Mouse (Mus musculus) ES-E14 (cell line): ENCODE measurements around the gene Dalrd3. TPM values are rescaled to one million over a fixed set of nuclear protein-coding genes. Genes with fewer than 3 reads are reported as not detected.

Experiments
- DNase-seq: peaks from one replicate; pipeline ENCODE4 v3.0.0-alpha.2; 2013; ENCODE audit warnings: low read depth, low spot score
- H3K27ac ChIP-seq: 2 replicates; pipeline ENCODE4 v1.5.1; 2012; ENCODE audit warnings: low read depth, mild to moderate bottlenecking, low read length, moderate library complexity, mixed read lengths; ENCODE audit not compliant: poor library complexity, insufficient read depth, severe bottlenecking
- H3K36me3 ChIP-seq: 2 replicates; pipeline ENCODE4 v1.6.1; 2012; ENCODE audit warnings: mild to moderate bottlenecking, low read length, moderate library complexity, mixed read lengths; ENCODE audit not compliant: control insufficient read depth, poor library complexity, insufficient read depth, severe bottlenecking
- H3K4me1 ChIP-seq, 2 experiments: fragments of 150-350 bp in 1 of 2; sonication (generic) in 1 of 2; 2 replicates each; pipeline ENCODE4 v1.6.1; 2012; ENCODE audit warnings: low read length in 2 of 2, mild to moderate bottlenecking in 1 of 2, mixed read lengths in 1 of 2; ENCODE audit not compliant: control insufficient read depth in 2 of 2, insufficient read depth in 2 of 2, poor library complexity in 1 of 2
- H3K4me3 ChIP-seq, 2 experiments: fragments of 150-350 bp in 1 of 2; sonication (generic) in 1 of 2; 2 replicates each; pipeline ENCODE4 v1.5.1; 2012; ENCODE audit warnings: low read length in 2 of 2, low read depth in 1 of 2, mild to moderate bottlenecking in 1 of 2, mixed read lengths in 1 of 2; ENCODE audit not compliant: insufficient read depth in 1 of 2, poor library complexity in 1 of 2, severe bottlenecking in 1 of 2
- H3K9ac ChIP-seq: 2 replicates; pipeline ENCODE4 v1.6.1; 2012; ENCODE audit warnings: low read depth, mild to moderate bottlenecking, low read length, mixed read lengths; ENCODE audit not compliant: poor library complexity, insufficient read depth, severe bottlenecking
- H3K9me3 ChIP-seq: fragments of 150-350 bp; sonication (generic); 2 replicates; pipeline ENCODE4 v1.6.1; 2012; ENCODE audit warnings: low read depth, mild to moderate bottlenecking, low read length; ENCODE audit not compliant: control insufficient read depth, insufficient read depth
- CHD2 ChIP-seq: IDR thresholded peaks from 2 replicates; pipeline ENCODE4 v1.6.1; 2014; ENCODE audit warnings: mild to moderate bottlenecking, low read depth, low read length, inconsistent platforms
- HCFC1 ChIP-seq: IDR thresholded peaks from 2 replicates; pipeline ENCODE4 v1.6.1; 2012; ENCODE audit warnings: low read length, inconsistent platforms, borderline replicate concordance; ENCODE audit not compliant: insufficient read depth
- MAFK ChIP-seq: IDR thresholded peaks from 2 replicates; pipeline ENCODE4 v1.6.1; 2014; ENCODE audit warnings: mild to moderate bottlenecking, low read depth, low read length, inconsistent platforms; ENCODE audit not compliant: insufficient read depth
- ZC3H11A ChIP-seq: IDR thresholded peaks from 2 replicates; pipeline ENCODE4 v1.6.1; 2012; ENCODE audit warnings: low read depth, mild to moderate bottlenecking, inconsistent platforms, low read length, borderline replicate concordance
- ZNF384 ChIP-seq: IDR thresholded peaks from 2 replicates; pipeline ENCODE4 v1.6.1; 2012; ENCODE audit warnings: low read depth, low read length, inconsistent platforms
- in situ Hi-C, 2 experiments: fragments of 600-800 bp; cut with MboI; formaldehyde crosslinking; loops; one replicate each; pipeline ENCODE4 v1.15.1; 2025; ENCODE audit warnings: low sequenced_read_pairs in 2 of 2, inconsistent platforms in 1 of 2; ENCODE audit not compliant: unreplicated experiment in 2 of 2
- total RNA-seq: library from RNA; depleted of rRNA; stranded (reverse); fragments of 300-350 nt; gene quantifications from 2 replicates; pipeline ENCODE4 v1.2.3, GENCODE M21; 2012

Gene Dalrd3
- total RNA-seq, 1 experiment = 112 TPM

GRCm38 (mm10) chr9:108531496-108531895, 38.2 kb upstream of the Dalrd3 start:
- DNase-seq = no peak
- Histone ChIP-seq H3K27ac (no peak overlapping the region), H3K9me3 (no peaks in the 10 kb centered on the region), H3K36me3 (peaks cover 38% of the 10 kb centered on the region), H3K9ac (no peak overlapping the region), H3K4me1 (no peaks in the 10 kb centered on the region), H3K4me3 (no peak overlapping the region)
- in situ Hi-C loops = no loop called here
- TF ChIP-seq ZC3H11A (no peak), ZNF384 (no peak), HCFC1 (no peak), MAFK (no peak), CHD2 (no peak)

GRCm38 (mm10) chr9:108540846-108541245, 28.8 kb upstream of the Dalrd3 start:
- H3K4me3 ChIP-seq = no peak overlapping the region
- no peak overlapping the region for H3K27ac ChIP-seq
- in situ Hi-C loops = no loop called here
- H3K9me3 ChIP-seq = no peaks in the 10 kb centered on the region
- H3K4me1 ChIP-seq = no peaks in the 10 kb centered on the region
- TF ChIP-seq ZC3H11A = no peak
- no peak for TF ChIP-seq MAFK
- no peak for TF ChIP-seq CHD2
- no peak for TF ChIP-seq ZNF384
- no peak for TF ChIP-seq HCFC1
- no peak for DNase-seq
- no peak overlapping the region for H3K9ac ChIP-seq
- peaks cover 51% of the 10 kb centered on the region for H3K36me3 ChIP-seq

- peaks cover 38% of the 10 kb centered on the region for H3K36me3 ChIP-seq
- no peak overlapping the region for H3K4me3 ChIP-seq
- TF ChIP-seq MAFK (no peak), HCFC1 (no peak), CHD2 (no peak), ZNF384 (no peak), ZC3H11A (no peak)
- no peak overlapping the region for H3K9ac ChIP-seq
- DNase-seq = no peak
- no peaks in the 10 kb centered on the region; a peak in 2 of 4 replicates for H3K4me1 ChIP-seq
- in situ Hi-C loops = no loop called here
- H3K9me3 ChIP-seq = no peaks in the 10 kb centered on the region
- H3K27ac ChIP-seq = no peak overlapping the region
Measured at GRCm38 (mm10) chr9:108545986-108546385, 23.7 kb upstream of the Dalrd3 start.

- no peak overlapping the region for H3K9ac ChIP-seq
- peaks cover 34% of the 10 kb centered on the region for H3K36me3 ChIP-seq
- DNase-seq = no peak
- H3K4me1 ChIP-seq = no peaks in the 10 kb centered on the region; a peak in 2 of 4 replicates
- no peaks in the 10 kb centered on the region for H3K9me3 ChIP-seq
- no peak overlapping the region for H3K4me3 ChIP-seq
- no peak overlapping the region for H3K27ac ChIP-seq
- in situ Hi-C loops = no loop called here
- TF ChIP-seq MAFK = no peak
- TF ChIP-seq HCFC1 = no peak
- no peak for TF ChIP-seq ZC3H11A
- TF ChIP-seq CHD2 = no peak
- TF ChIP-seq ZNF384 = no peak
Measured at GRCm38 (mm10) chr9:108546875-108547274, 22.8 kb upstream of the Dalrd3 start.

GRCm38 (mm10) chr9:108559169-108559568, 10.5 kb upstream of the Dalrd3 start:
- TF ChIP-seq ZC3H11A (no peak), ZNF384 (no peak)
- no peak overlapping the region for H3K4me3 ChIP-seq
- peaks cover 47% of the 10 kb centered on the region for H3K36me3 ChIP-seq
- H3K9ac ChIP-seq = no peak overlapping the region
- DNase-seq = no peak
- H3K4me1 ChIP-seq = peaks cover 3 to 5% of the 10 kb centered on the region in 2 experiments; a peak in 3 of 4 replicates
- in situ Hi-C loops = no loop called here
- H3K27ac ChIP-seq = no peak overlapping the region
- H3K9me3 ChIP-seq = no peaks in the 10 kb centered on the region
